Mouse (Mus musculus) limb, embryonic 14.5 days (tissue): ENCODE data around the gene Abtb2. TPM values are rescaled to one million over a fixed set of nuclear protein-coding genes. Genes with fewer than 3 reads are reported as not detected.

ENCODE experiments used
- ATAC-seq: fragments of 200-750 bp; cut with Nextera tagmentation; 2 replicates; pipeline ENCODE4 v1.8.0; 2017; ENCODE audit warnings: low read depth, moderate number of reproducible peaks, moderate TSS enrichment; ENCODE audit not compliant: low FRiP score
- DNase-seq: peaks from one replicate; pipeline ENCODE4 v3.0.0-alpha.2; 2015; ENCODE audit warnings: low spot score
- H3K27ac ChIP-seq: fragments of 300-500 bp; sonication (generic); replicated peaks from 2 replicates; pipeline ENCODE4 v1.5.1; 2014; ENCODE audit warnings: low read depth, mild to moderate bottlenecking, low read length, moderate library complexity, mixed read lengths
- H3K27me3 ChIP-seq: fragments of 300-500 bp; sonication (generic); 2 replicates; pipeline ENCODE4 v1.6.1; 2014; ENCODE audit warnings: low read length, mixed read lengths; ENCODE audit not compliant: control insufficient read depth, insufficient read depth
- H3K36me3 ChIP-seq: fragments of 300-500 bp; sonication (generic); 2 replicates; pipeline ENCODE4 v1.6.1; 2014; ENCODE audit warnings: mild to moderate bottlenecking, low read length, moderate library complexity, mixed read lengths; ENCODE audit not compliant: control insufficient read depth, insufficient read depth
- H3K4me1 ChIP-seq: fragments of 300-500 bp; sonication (generic); 2 replicates; pipeline ENCODE4 v1.6.1; 2014; ENCODE audit warnings: antibody characterized with exemption, low read length, mixed read lengths; ENCODE audit not compliant: control insufficient read depth, insufficient read depth
- H3K4me2 ChIP-seq: fragments of 300-500 bp; sonication (generic); replicated peaks from 2 replicates; pipeline ENCODE4 v1.6.1; 2014; ENCODE audit warnings: low read depth, mild to moderate bottlenecking, low read length, moderate library complexity; ENCODE audit not compliant: severe bottlenecking
- H3K4me3 ChIP-seq: fragments of 300-500 bp; sonication (generic); replicated peaks from 2 replicates; pipeline ENCODE4 v1.5.1; 2014; ENCODE audit warnings: low read length
- H3K9ac ChIP-seq: fragments of 300-500 bp; sonication (generic); 2 replicates; pipeline ENCODE4 v1.6.1; 2014; ENCODE audit warnings: mild to moderate bottlenecking, low read depth, low read length, moderate library complexity; ENCODE audit not compliant: severe bottlenecking
- H3K9me3 ChIP-seq: fragments of 300-500 bp; sonication (generic); 2 replicates; pipeline ENCODE4 v1.6.1; 2016; ENCODE audit warnings: low read length; ENCODE audit not compliant: control insufficient read depth
- POLR2A ChIP-seq: fragments of 200-500 bp; IDR thresholded peaks from 2 replicates; pipeline ENCODE4 v1.8.0; 2012; ENCODE audit warnings: inconsistent platforms, mild to moderate bottlenecking, moderate library complexity, borderline replicate concordance; ENCODE audit not compliant: insufficient read depth, insufficient read length; ENCODE audit errors: extremely low read depth
- whole genome bisulfite sequencing: fragments of 180-500 bp; shearing (Covaris S2); extraction: QIAGEN DNeasy Blood & Tissue Kit; methylation state at CpG from one replicate; pipeline ENCODE4 v1.1.7; 2014; 5-methylcytosine and 5-hydroxymethylcytosine counted together
- polyA plus RNA-seq, 2 experiments: library from polyadenylated mRNA; depleted of rRNA in 1 of 2; stranded (reverse) in 1 of 2; unstranded in 1 of 2; fragments of >200 nt; fragmentation: Nextera tagmentation in 1 of 2; extraction: Ambion mirVana in 1 of 2; gene quantifications; 2 replicates each; pipeline versions ENCODE4 v1.2.1 to v1.2.3; 2012 to 2014

Gene Abtb2
- polyA plus RNA-seq, 2 experiments, result 15.6 to 22.7 TPM

DNA sequence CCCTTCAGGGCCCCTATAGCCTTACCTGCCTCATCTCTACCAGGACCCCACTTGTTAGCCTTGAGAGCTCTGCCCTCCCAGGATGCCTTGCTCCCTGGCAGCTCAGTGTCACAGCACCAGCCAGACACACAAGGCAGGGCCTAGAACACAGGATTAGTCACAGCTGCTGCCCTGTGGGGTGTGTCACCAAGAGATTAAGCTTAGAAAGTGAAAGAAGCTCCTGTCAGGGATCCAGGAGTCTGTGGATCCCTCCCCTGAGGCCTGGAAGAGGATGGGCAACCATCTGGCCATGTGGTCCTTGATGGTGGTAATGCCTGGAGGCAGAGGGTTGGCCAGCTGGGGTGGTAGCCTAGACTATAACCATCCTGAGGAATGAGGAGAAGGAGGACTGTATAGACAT lies 121.0 kb downstream of the Abtb2 start:
- peaks cover 20% of the 10 kb centered on the region for H3K36me3 ChIP-seq
- H3K27me3 ChIP-seq, result no peaks in the 10 kb centered on the region
- no peak for TF ChIP-seq POLR2A
- no peak overlapping the region for H3K4me2 ChIP-seq
- peaks cover 21% of the 10 kb centered on the region for H3K4me1 ChIP-seq
- ATAC-seq (no peak), DNase-seq (no peak)
- no peak overlapping the region for H3K27ac ChIP-seq
- no peak overlapping the region for H3K9ac ChIP-seq
- H3K9me3 ChIP-seq, result no peaks in the 10 kb centered on the region
- H3K4me3 ChIP-seq, result no peak overlapping the region

DNA sequence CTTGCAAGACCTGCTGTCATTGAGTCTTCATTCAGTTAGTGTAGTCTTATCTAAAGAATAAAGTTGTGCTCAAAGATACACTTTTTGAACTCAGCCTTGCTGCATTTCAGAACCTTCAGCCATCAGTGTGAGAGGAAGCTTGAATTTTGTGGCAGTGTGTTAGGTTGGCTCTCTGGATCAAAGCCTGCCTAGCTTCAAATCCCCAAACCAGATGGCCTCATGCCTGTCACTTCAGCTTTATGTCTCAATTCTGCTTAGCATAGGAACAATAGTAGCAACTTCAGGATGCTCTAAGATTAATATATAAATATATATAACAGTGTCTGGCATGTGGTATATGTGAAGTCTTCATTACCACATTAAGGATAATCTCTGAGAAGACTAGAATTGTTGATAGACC lies 121.8 kb downstream of the Abtb2 start:
- Histone ChIP-seq H3K27ac (no peak overlapping the region), H3K9me3 (no peaks in the 10 kb centered on the region), H3K36me3 (peaks cover 20% of the 10 kb centered on the region), H3K4me1 (peaks cover 21% of the 10 kb centered on the region), H3K4me2 (no peak overlapping the region), H3K9ac (no peak overlapping the region), H3K27me3 (no peaks in the 10 kb centered on the region), H3K4me3 (no peak overlapping the region)
- no peak for ATAC-seq
- TF ChIP-seq POLR2A, result no peak
- no peak for DNase-seq

DNA sequence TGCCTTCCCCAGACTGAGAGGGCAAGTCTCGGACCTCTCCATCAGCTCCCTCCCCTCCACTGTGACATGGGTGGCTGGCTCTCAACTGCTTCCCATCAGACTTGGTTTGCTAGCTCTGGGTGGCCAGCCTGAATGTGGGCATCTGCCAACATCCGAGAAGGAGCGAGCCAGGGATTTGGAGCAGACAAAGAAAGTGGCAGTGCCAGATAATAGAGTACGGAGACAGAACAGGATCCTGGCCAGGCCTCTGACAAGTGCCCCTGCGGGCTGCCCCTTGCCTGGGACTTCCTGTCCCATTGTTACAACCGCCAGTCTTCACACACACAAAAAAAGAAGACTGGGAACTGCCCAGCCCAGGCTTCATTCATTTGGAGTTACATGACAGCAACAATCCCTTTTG lies 124.3 kb downstream of the Abtb2 start:
- Histone ChIP-seq H3K9ac (no peak overlapping the region), H3K4me1 (peaks cover 22% of the 10 kb centered on the region), H3K27ac (no peak overlapping the region), H3K4me3 (no peak overlapping the region), H3K4me2 (no peak overlapping the region), H3K9me3 (no peaks in the 10 kb centered on the region), H3K36me3 (peaks cover 14% of the 10 kb centered on the region), H3K27me3 (no peaks in the 10 kb centered on the region)
- ATAC-seq (no peak), DNase-seq (no peak)
- TF ChIP-seq POLR2A, result no peak
- WGBS, result 69% methylated on average over 6 of the region's 6 CpGs

DNA sequence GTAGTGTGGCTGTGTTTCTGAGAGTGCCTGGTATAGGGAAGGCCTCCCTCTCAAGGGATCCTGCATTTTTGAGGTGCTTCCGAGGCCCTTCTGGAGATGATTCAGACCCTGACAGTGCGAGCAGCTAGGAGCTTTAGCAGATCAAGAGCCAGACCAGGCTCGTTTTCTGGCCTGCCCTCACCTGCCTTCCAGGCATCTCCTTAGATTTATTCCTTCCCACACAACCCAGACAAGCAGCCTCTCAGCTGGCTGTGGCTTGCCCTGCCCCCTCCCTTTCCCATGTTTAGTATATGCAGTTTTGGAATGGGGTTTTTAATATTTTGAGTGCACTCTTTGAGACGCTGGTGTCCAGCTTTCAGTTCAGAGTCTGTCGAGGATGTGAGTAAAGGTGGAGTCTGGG lies 124.7 kb downstream of the Abtb2 start:
- no peak for DNase-seq
- Histone ChIP-seq H3K36me3 (peaks cover 14% of the 10 kb centered on the region), H3K4me2 (no peak overlapping the region), H3K27ac (no peak overlapping the region), H3K27me3 (no peaks in the 10 kb centered on the region), H3K9me3 (no peaks in the 10 kb centered on the region), H3K4me1 (peaks cover 22% of the 10 kb centered on the region), H3K4me3 (no peak overlapping the region), H3K9ac (no peak overlapping the region)
- no peak for ATAC-seq
- no peak for TF ChIP-seq POLR2A
- 50% methylated on average over 5 of the region's 5 CpGs for WGBS

DNA sequence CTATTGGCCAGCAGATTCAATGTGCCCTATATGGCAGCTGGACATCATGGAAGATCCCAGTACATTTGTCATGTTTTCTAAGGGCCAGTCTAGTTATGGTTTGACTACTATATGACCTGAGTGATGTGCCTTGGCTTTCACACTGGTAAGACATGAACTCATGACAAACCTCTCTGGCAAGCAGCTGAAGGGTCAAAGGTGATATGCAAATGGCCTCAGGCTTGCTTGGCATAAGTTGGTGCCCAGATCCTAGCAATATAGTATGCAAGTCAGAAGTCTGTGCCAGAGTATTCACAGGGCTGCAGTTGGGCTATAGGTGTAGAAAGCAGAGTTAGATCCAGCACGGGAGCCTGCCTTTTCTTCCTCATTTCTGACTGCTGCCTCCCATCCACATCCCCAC lies 125.2 kb downstream of the Abtb2 start:
- no peak overlapping the region for H3K4me3 ChIP-seq
- TF ChIP-seq POLR2A, result no peak
- H3K27me3 ChIP-seq, result no peaks in the 10 kb centered on the region
- no peak for ATAC-seq
- H3K9me3 ChIP-seq, result no peaks in the 10 kb centered on the region
- 80% methylated on average over 1 of the region's 1 CpGs for WGBS
- H3K36me3 ChIP-seq, result peaks cover 14% of the 10 kb centered on the region
- no peak overlapping the region for H3K9ac ChIP-seq
- peaks cover 22% of the 10 kb centered on the region for H3K4me1 ChIP-seq
- no peak overlapping the region for H3K4me2 ChIP-seq
- DNase-seq, result no peak
- no peak overlapping the region for H3K27ac ChIP-seq

DNA sequence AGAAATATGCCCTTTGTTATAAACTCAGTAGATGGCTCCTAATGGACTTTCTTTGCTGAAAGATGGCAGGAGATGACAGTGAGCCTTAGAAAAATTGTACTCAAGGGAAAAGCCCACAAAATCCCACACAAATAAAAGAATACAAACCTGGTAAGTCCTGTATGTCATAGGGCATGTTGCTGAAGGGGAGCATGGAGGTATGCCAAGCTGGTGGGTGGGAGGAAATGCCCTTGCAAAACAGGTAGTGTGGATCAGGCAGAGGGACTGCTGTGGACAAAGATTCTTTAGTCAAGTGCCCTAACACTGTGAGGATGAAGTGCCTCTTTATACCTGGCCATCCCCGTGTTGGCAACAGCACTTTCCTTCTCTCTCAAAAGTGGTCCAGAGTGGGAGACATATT lies 126.7 kb downstream of the Abtb2 start:
- ATAC-seq, result no peak

More for the DNA sequence above, 126.7 kb downstream of the Abtb2 start:
- Histone ChIP-seq H3K4me1 (peaks cover 29% of the 10 kb centered on the region), H3K9me3 (no peaks in the 10 kb centered on the region), H3K27ac (no peak overlapping the region), H3K36me3 (peaks cover 14% of the 10 kb centered on the region), H3K4me3 (no peak overlapping the region), H3K9ac (no peak overlapping the region), H3K4me2 (no peak overlapping the region), H3K27me3 (no peaks in the 10 kb centered on the region)
- no peak for DNase-seq
- WGBS, result 85% methylated on average over 1 of the region's 1 CpGs
- no peak for TF ChIP-seq POLR2A
